Mouse (Mus musculus) forebrain, embryonic 16.5 days (tissue): ENCODE data around the gene Tspan32. TPM values are rescaled to one million over a fixed set of nuclear protein-coding genes. Genes with fewer than 3 reads are reported as not detected.

Experiments used
- ATAC-seq: fragments of 200-750 bp; cut with Nextera tagmentation; 2 replicates; pipeline ENCODE4 v1.8.0; 2017; ENCODE audit warnings: mild to moderate bottlenecking, moderate library complexity
- H3K27ac ChIP-seq: fragments of 300-500 bp; sonication (generic); 2 replicates; pipeline ENCODE4 v1.5.1; 2014; ENCODE audit warnings: low read length, control low read depth
- H3K27me3 ChIP-seq: fragments of 300-500 bp; sonication (generic); replicated peaks from 2 replicates; pipeline ENCODE4 v1.6.1; 2014; ENCODE audit warnings: low read length; ENCODE audit not compliant: control insufficient read depth, insufficient read depth
- H3K36me3 ChIP-seq: fragments of 300-500 bp; sonication (generic); 2 replicates; pipeline ENCODE4 v1.6.1; 2014; ENCODE audit not compliant: control insufficient read depth, insufficient read depth
- H3K4me1 ChIP-seq: fragments of 300-500 bp; sonication (generic); replicated peaks from 2 replicates; pipeline ENCODE4 v1.6.1; 2014; ENCODE audit warnings: low read length; ENCODE audit not compliant: control insufficient read depth, insufficient read depth
- H3K4me2 ChIP-seq: fragments of 300-500 bp; sonication (generic); 2 replicates; pipeline ENCODE4 v1.6.1; 2014; ENCODE audit warnings: mild to moderate bottlenecking, low read length, control low read depth
- H3K4me3 ChIP-seq: fragments of 300-500 bp; sonication (generic); replicated peaks from 2 replicates; pipeline ENCODE4 v1.5.1; 2014; ENCODE audit warnings: mild to moderate bottlenecking, low read length, control low read depth
- H3K9ac ChIP-seq: fragments of 300-500 bp; sonication (generic); replicated peaks from 2 replicates; pipeline ENCODE4 v1.6.1; 2014; ENCODE audit warnings: low read depth, low read length, control low read depth
- H3K9me3 ChIP-seq: fragments of 300-500 bp; sonication (generic); 2 replicates; pipeline ENCODE4 v1.6.1; 2016; ENCODE audit warnings: low read length; ENCODE audit not compliant: control insufficient read depth
- WGBS: fragments of 180-500 bp; shearing (Covaris S2); extraction: QIAGEN DNeasy Blood & Tissue Kit; methylation state at CpG from one replicate; pipeline ENCODE4 v1.1.7; 2014; 5-methylcytosine and 5-hydroxymethylcytosine counted together
- polyA plus RNA-seq: library from polyadenylated mRNA; unstranded; fragments of >200 nt; fragmentation: Nextera tagmentation; extraction: Ambion mirVana; gene quantifications from 2 replicates; pipeline ENCODE4 v1.2.1, GENCODE M21; 2015

The Tspan32 gene
- polyA plus RNA-seq, 1 experiment from 2014 or later: 0.32 TPM

DNA sequence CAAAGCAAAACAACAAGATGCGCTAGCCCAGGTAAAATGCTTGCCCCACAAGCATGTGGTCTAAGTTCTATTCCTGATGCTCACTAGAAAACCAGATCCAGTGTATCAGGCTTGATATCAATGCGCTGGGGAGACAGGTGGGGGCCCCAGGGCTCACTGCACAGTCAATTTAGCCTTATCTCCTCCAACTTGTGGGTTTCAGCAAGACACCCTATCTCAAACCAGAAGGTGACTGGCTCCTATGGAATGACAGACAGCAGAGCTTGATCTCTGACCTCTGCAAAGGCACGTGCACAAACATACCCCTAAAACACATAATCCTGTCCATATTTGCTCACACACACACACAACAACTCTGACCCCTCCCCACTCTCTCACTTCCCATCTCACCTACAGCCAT is 17.1 kb upstream of the Tspan32 start:
- WGBS: 82% methylated on average over 3 of the region's 3 CpGs

GRCm38 (mm10) chr7:142995004-142995403 is 9.8 kb upstream of the Tspan32 start:
- no peaks in the 10 kb centered on the region for H3K36me3 ChIP-seq
- no peaks in the 10 kb centered on the region for H3K4me1 ChIP-seq
- H3K9me3 ChIP-seq: no peaks in the 10 kb centered on the region
- H3K9ac ChIP-seq: no peak overlapping the region
- ATAC-seq: no peak
- no peak overlapping the region for H3K4me2 ChIP-seq
- no peak overlapping the region for H3K4me3 ChIP-seq
- no peaks in the 10 kb centered on the region for H3K27me3 ChIP-seq
- H3K27ac ChIP-seq: no peak overlapping the region

More for the DNA sequence above, 17.1 kb upstream of the Tspan32 start:
- no peak overlapping the region for H3K4me2 ChIP-seq
- no peak for ATAC-seq
- H3K27me3 ChIP-seq: no peaks in the 10 kb centered on the region
- H3K27ac ChIP-seq: no peak overlapping the region
- no peak overlapping the region for H3K4me3 ChIP-seq
- H3K9me3 ChIP-seq: no peaks in the 10 kb centered on the region
- H3K4me1 ChIP-seq: no peaks in the 10 kb centered on the region
- H3K36me3 ChIP-seq: no peaks in the 10 kb centered on the region
- H3K9ac ChIP-seq: no peak overlapping the region

DNA sequence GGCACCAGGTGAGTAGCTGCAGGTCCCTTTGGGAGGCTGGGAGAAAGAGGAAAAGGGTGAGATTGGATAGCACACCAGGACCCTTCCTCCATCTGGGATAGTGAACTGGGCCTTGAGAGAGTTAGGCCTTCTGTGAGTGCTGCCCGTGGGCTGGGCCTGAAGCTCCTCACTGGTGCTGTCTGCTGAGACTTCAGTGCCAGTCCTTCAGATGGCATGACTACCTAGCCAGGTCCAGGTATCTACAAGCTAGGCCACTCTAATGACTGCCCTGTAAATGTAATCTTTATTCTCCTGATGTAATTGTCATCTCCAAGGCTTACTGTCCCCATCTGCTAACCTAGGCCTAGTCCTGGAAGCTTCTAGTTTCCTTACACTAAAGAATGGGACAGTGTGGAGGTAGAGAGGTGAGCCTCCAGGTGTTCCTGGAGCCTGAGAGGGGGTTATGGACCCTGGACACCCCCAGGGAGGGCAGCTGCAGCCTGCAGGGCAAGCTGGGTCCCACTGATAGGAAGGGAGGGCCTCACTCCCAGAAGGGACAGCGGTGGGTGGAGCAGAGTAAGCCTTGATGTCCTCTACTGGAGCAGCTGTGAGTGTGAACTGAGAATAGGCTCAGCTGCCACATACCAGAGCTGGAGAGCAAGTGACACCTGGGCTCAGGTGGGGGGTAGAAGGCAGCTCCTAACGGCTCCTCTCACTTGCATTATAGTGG is 9.1 kb upstream of the Tspan32 start:
- Histone ChIP-seq H3K9ac (no peak overlapping the region), H3K4me2 (no peak overlapping the region), H3K4me1 (no peaks in the 10 kb centered on the region), H3K36me3 (no peaks in the 10 kb centered on the region), H3K4me3 (no peak overlapping the region), H3K9me3 (no peaks in the 10 kb centered on the region), H3K27ac (no peak overlapping the region), H3K27me3 (no peaks in the 10 kb centered on the region)
- no peak for ATAC-seq
- 78% methylated on average over 3 of the region's 3 CpGs for WGBS

DNA sequence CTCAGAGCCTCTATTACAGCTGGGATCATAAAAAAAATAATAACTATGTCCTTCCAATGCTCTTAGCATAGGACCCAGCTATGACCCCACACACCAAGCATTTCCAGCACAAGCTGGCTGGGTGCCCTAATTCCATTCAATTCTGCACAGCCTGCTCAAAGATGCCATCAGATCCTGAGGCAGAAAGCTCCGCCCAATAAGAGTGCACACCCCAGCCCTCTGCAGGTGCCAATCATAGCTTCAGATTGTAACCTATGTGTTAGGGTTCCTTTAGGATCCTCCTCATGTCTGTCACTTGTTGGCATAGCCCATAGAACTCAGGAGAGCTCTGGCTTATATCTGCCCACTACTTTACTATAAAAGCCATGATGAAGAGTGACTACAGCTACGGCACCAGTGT is 7.8 kb upstream of the Tspan32 start:
- WGBS: 83% methylated on average over 2 of the region's 2 CpGs
- ATAC-seq: no peak
- no peaks in the 10 kb centered on the region for H3K27me3 ChIP-seq
- no peak overlapping the region for H3K4me2 ChIP-seq
- no peaks in the 10 kb centered on the region for H3K9me3 ChIP-seq
- H3K36me3 ChIP-seq: no peaks in the 10 kb centered on the region
- no peak overlapping the region for H3K9ac ChIP-seq
- H3K27ac ChIP-seq: no peak overlapping the region
- no peaks in the 10 kb centered on the region for H3K4me1 ChIP-seq
- no peak overlapping the region for H3K4me3 ChIP-seq

DNA sequence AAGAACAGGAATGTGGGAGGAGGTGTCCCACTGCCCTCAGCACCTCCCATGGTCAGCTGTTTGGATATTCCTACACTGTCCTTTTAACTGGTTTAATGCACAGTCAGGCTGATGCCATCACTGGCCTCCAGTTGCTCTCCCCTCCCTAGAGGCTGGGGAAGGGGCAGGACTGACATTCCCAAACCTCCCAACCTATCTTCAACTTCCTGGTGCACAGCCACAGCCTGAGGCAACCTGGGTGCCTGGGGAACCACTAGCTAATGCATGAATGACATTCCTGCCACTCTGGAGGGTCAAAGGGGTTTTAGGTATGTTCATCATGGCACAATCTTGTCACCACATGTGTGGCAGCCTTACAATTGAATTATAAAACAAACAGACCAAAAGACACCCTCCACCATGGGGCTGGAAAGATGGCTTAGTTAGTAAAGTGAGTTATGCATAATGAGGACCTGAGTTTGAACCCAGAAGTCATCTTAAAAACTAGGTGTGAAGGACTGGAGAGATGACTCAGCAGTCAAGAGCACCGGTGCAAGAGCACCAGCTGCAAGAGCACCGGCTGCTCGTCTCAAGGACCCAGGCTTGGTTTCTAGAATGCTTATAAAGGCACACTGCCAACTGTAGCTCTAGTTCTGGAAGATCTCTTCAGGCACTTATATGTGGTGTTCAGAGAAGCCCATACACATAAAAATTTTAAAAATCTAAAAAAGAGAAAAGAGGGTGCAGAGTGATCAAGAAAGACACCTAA is 7.3 kb upstream of the Tspan32 start:
- ATAC-seq: no peak
- H3K4me1 ChIP-seq: no peaks in the 10 kb centered on the region
- WGBS: 82% methylated on average over 3 of the region's 3 CpGs

DNA sequence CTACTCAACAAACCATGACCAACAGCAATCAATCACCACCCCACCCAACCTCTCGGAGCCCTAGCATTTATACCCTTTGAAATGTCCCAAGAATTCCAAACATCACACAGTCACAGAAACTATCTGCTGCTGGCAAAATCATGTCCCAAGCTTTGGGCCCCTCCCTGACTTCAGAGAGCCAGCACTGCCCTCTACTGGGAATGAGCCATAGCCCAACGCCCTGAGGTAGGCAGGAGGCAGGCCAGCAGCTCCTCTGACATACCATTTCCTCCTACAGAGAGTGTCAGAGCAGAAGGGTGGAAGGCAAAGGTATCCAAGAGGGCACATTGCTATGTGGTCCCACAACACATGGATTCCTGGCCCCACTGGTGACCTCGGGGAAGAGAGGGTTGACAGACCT is 2.2 kb upstream of the Tspan32 start:
- 35% methylated on average over 3 of the region's 3 CpGs for WGBS
- no peaks in the 10 kb centered on the region for H3K36me3 ChIP-seq
- no peak overlapping the region for H3K27ac ChIP-seq
- peaks cover 1% of the 10 kb centered on the region for H3K4me1 ChIP-seq
- no peak for ATAC-seq
- no peaks in the 10 kb centered on the region for H3K9me3 ChIP-seq
- no peak overlapping the region for H3K9ac ChIP-seq
- no peaks in the 10 kb centered on the region for H3K27me3 ChIP-seq
- no peak overlapping the region for H3K4me3 ChIP-seq
- H3K4me2 ChIP-seq: no peak overlapping the region

More for the DNA sequence above, 7.3 kb upstream of the Tspan32 start:
- H3K27me3 ChIP-seq: no peaks in the 10 kb centered on the region
- H3K4me2 ChIP-seq: no peak overlapping the region
- H3K9ac ChIP-seq: no peak overlapping the region
- no peaks in the 10 kb centered on the region for H3K9me3 ChIP-seq
- no peaks in the 10 kb centered on the region for H3K36me3 ChIP-seq
- no peak overlapping the region for H3K4me3 ChIP-seq
- H3K27ac ChIP-seq: no peak overlapping the region

- H3K9ac ChIP-seq: no peak overlapping the region
- H3K4me1 ChIP-seq: peaks cover 18% of the 10 kb centered on the region
- 85% methylated on average over 6 of the region's 6 CpGs for WGBS
- no peak overlapping the region for H3K27ac ChIP-seq
- no peak overlapping the region for H3K4me2 ChIP-seq
- no peak overlapping the region for H3K4me3 ChIP-seq
- no peaks in the 10 kb centered on the region for H3K36me3 ChIP-seq
- ATAC-seq: no peak
- H3K9me3 ChIP-seq: no peaks in the 10 kb centered on the region
- H3K27me3 ChIP-seq: no peaks in the 10 kb centered on the region
Observed at GRCm38 (mm10) chr7:143005344-143006096, 674 bp downstream of the Tspan32 start.

DNA sequence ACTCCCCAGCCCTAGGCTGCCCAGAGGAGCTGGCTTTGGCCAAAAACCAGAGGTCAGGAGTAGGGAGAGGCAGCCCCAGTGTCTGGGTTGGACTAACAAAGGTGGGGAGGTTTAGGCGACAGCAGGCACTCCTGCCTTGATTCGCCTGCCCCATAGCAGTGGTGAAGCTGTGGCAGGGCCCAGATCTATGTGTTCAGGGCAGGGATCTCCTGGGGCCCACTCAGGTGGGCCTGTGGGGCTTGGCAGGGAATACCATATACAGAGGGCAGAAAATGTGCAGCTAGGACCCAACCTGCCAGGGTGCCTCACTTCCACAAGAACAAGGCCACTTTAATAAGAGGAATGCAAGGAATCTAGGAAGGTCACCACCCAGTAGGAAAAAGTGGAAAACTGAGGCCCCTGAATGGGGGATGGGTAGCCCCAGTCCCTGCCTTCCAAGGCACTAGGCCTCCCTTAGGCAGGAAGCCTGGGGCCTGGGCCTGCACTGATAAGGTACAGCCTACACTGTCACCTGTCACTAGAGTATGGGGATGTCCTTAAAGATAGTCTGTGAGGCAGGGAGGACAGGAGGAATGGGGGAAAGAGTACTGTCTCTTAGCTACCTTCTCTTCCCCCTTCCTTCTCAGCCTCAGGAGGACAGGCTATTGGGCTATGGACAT is 1.4 kb downstream of the Tspan32 start:
- ATAC-seq: no peak
- H3K27ac ChIP-seq: no peak overlapping the region

More for the DNA sequence above, 1.4 kb downstream of the Tspan32 start:
- no peaks in the 10 kb centered on the region for H3K36me3 ChIP-seq
- no peak overlapping the region for H3K4me3 ChIP-seq
- H3K27me3 ChIP-seq: no peaks in the 10 kb centered on the region
- H3K9me3 ChIP-seq: no peaks in the 10 kb centered on the region
- no peak overlapping the region for H3K9ac ChIP-seq
- no peak overlapping the region for H3K4me2 ChIP-seq
- peaks cover 18% of the 10 kb centered on the region for H3K4me1 ChIP-seq
- 86% methylated on average over 2 of the region's 2 CpGs for WGBS
